Mouse (Mus musculus) ES-E14 (cell line): Measurements from ENCODE around the gene Tmem120b. TPM values are rescaled to one million over a fixed set of nuclear protein-coding genes. Genes with fewer than 3 reads are reported as not detected.

Experiments used
- DNase-seq: peaks from one replicate; pipeline ENCODE4 v3.0.0-alpha.2; 2013; ENCODE audit warnings: low read depth, low spot score
- H3K27ac ChIP-seq: 2 replicates; pipeline ENCODE4 v1.5.1; 2012; ENCODE audit warnings: low read depth, mild to moderate bottlenecking, low read length, moderate library complexity, mixed read lengths; ENCODE audit not compliant: poor library complexity, insufficient read depth, severe bottlenecking
- H3K36me3 ChIP-seq: 2 replicates; pipeline ENCODE4 v1.6.1; 2012; ENCODE audit warnings: mild to moderate bottlenecking, low read length, moderate library complexity, mixed read lengths; ENCODE audit not compliant: control insufficient read depth, poor library complexity, insufficient read depth, severe bottlenecking
- H3K4me1 ChIP-seq, 2 experiments: fragments of 150-350 bp in 1 of 2; sonication (generic) in 1 of 2; 2 replicates each; pipeline ENCODE4 v1.6.1; 2012; ENCODE audit warnings: low read length in 2 of 2, mild to moderate bottlenecking in 1 of 2, mixed read lengths in 1 of 2; ENCODE audit not compliant: control insufficient read depth in 2 of 2, insufficient read depth in 2 of 2, poor library complexity in 1 of 2
- H3K4me3 ChIP-seq, 2 experiments: fragments of 150-350 bp in 1 of 2; sonication (generic) in 1 of 2; 2 replicates each; pipeline ENCODE4 v1.5.1; 2012; ENCODE audit warnings: low read length in 2 of 2, low read depth in 1 of 2, mild to moderate bottlenecking in 1 of 2, mixed read lengths in 1 of 2; ENCODE audit not compliant: insufficient read depth in 1 of 2, poor library complexity in 1 of 2, severe bottlenecking in 1 of 2
- H3K9ac ChIP-seq: 2 replicates; pipeline ENCODE4 v1.6.1; 2012; ENCODE audit warnings: low read depth, mild to moderate bottlenecking, low read length, mixed read lengths; ENCODE audit not compliant: poor library complexity, insufficient read depth, severe bottlenecking
- H3K9me3 ChIP-seq: fragments of 150-350 bp; sonication (generic); 2 replicates; pipeline ENCODE4 v1.6.1; 2012; ENCODE audit warnings: low read depth, mild to moderate bottlenecking, low read length; ENCODE audit not compliant: control insufficient read depth, insufficient read depth
- CHD2 ChIP-seq: IDR thresholded peaks from 2 replicates; pipeline ENCODE4 v1.6.1; 2014; ENCODE audit warnings: mild to moderate bottlenecking, low read depth, low read length, inconsistent platforms
- HCFC1 ChIP-seq: IDR thresholded peaks from 2 replicates; pipeline ENCODE4 v1.6.1; 2012; ENCODE audit warnings: low read length, inconsistent platforms, borderline replicate concordance; ENCODE audit not compliant: insufficient read depth
- MAFK ChIP-seq: IDR thresholded peaks from 2 replicates; pipeline ENCODE4 v1.6.1; 2014; ENCODE audit warnings: mild to moderate bottlenecking, low read depth, low read length, inconsistent platforms; ENCODE audit not compliant: insufficient read depth
- ZC3H11A ChIP-seq: IDR thresholded peaks from 2 replicates; pipeline ENCODE4 v1.6.1; 2012; ENCODE audit warnings: low read depth, mild to moderate bottlenecking, inconsistent platforms, low read length, borderline replicate concordance
- ZNF384 ChIP-seq: IDR thresholded peaks from 2 replicates; pipeline ENCODE4 v1.6.1; 2012; ENCODE audit warnings: low read depth, low read length, inconsistent platforms
- in situ Hi-C, 2 experiments: fragments of 600-800 bp; cut with MboI; formaldehyde crosslinking; loops; one replicate each; pipeline ENCODE4 v1.15.1; 2025; ENCODE audit warnings: low sequenced_read_pairs in 2 of 2, inconsistent platforms in 1 of 2; ENCODE audit not compliant: unreplicated experiment in 2 of 2
- total RNA-seq: library from RNA; depleted of rRNA; stranded (reverse); fragments of 300-350 nt; gene quantifications from 2 replicates; pipeline ENCODE4 v1.2.3, GENCODE M21; 2012

Tmem120b gene
- total RNA-seq, 1 experiment = 21.9 TPM

- DNase-seq = no peak
- no peak overlapping the region for H3K4me3 ChIP-seq
- 0 out of 2 replicates have a peak, but pooled peaks cover under 1% of the 10 kb centered on the region for H3K36me3 ChIP-seq
- H3K9ac ChIP-seq = no peak overlapping the region
- H3K4me1 ChIP-seq = peaks cover 0 to 13% of the 10 kb centered on the region in 2 experiments; a peak in 2 of 4 replicates
- in situ Hi-C loops = no loop called here
- TF ChIP-seq MAFK = no peak
- no peak for TF ChIP-seq CHD2
- no peak for TF ChIP-seq ZNF384
- no peak for TF ChIP-seq HCFC1
- no peak for TF ChIP-seq ZC3H11A
- H3K27ac ChIP-seq = no peak overlapping the region
- no peaks in the 10 kb centered on the region for H3K9me3 ChIP-seq
These were observed 60.4 kb downstream of the Tmem120b start for GRCm38 (mm10) chr5:123128426-123129169.

- in situ Hi-C loops = no loop called here
These were observed 61.0 kb downstream of the Tmem120b start for GRCm38 (mm10) chr5:123129170-123129757.

DNA sequence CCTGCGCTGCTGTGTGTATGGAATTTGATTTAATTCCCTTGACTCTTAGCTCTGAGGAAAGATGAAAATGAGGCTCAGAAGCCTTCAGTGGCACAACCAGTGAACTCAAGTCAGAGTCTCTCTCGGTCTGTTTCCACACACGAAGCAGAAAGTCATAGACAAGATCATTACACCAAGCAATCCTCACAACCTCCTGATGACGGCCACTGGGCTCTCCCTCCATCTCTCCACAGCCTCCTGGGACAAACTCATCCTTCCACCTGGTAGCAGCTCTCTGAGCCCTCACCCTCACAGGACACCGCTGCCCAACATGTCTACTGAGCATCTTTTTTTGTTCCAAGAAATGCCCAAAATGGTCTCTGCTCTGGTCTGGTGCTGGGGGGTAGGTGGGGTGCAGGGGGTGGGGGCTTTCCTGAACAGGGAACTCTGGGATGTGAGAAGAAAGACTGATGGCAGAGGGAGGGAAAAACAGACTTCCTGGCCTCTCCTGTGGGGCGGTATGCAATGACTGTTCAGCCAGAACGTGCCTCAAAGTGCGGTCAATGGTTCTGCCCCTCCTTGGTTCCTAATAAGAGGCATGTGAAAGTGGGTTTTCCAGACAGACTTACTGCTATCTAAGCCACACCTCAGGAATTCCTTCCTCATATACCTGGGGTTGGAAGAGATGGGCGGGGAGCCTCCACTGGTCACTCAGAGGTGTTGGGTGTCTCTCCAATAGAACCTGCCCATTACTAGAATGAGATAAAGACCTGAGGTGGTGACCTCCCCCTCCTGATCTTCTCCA lies 62.0 kb downstream of the Tmem120b start:
- Histone ChIP-seq H3K9me3 (no peaks in the 10 kb centered on the region), H3K36me3 (peaks cover 6% of the 10 kb centered on the region), H3K4me1 (peaks cover 0 to 17% of the 10 kb centered on the region in 2 experiments; a peak in 2 of 4 replicates), H3K4me3 (no peak overlapping the region), H3K9ac (no peak overlapping the region), H3K27ac (no peak overlapping the region)
- TF ChIP-seq ZC3H11A (no peak), MAFK (no peak), HCFC1 (no peak), CHD2 (no peak), ZNF384 (no peak)
- DNase-seq = no peak
- in situ Hi-C loops = loop anchor here in 1 of 2 experiments (5.0 kb wide), 1 partner anchor 37 kb away; the partner anchor contains the start of gene Psmd9

More at GRCm38 (mm10) chr5:123129170-123129757, 61.0 kb downstream of the Tmem120b start:
- Histone ChIP-seq H3K9ac (no peak overlapping the region), H3K4me1 (peaks cover 0 to 15% of the 10 kb centered on the region in 2 experiments; a peak in 2 of 4 replicates), H3K27ac (no peak overlapping the region), H3K36me3 (peaks cover 6% of the 10 kb centered on the region; the same call in 1 of the 2 replicates), H3K9me3 (no peaks in the 10 kb centered on the region), H3K4me3 (no peak overlapping the region)
- no peak for TF ChIP-seq ZNF384
- TF ChIP-seq HCFC1 = no peak
- no peak for TF ChIP-seq CHD2
- no peak for TF ChIP-seq ZC3H11A
- TF ChIP-seq MAFK = no peak
- DNase-seq = no peak

DNA sequence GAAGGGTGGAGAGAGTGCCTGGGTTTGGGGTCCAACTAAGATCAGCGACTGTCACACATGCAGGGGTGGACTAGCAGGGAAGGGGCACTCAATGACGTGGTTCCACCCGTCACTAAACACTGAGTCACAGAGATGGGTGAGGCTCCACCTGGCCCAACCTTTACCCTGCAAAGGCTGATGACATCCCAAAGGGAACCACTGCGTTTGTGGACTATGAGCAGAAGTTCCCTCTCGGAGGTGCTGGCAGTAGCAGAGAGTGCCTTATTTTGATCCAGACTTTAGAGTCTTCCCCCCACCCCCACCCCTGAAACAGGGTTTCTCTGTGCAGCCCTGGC lies 62.6 kb downstream of the Tmem120b start:
- H3K27ac ChIP-seq = no peak overlapping the region
- in situ Hi-C loops = loop anchor here in 1 of 2 experiments (5.0 kb wide), 1 partner anchor 37 kb away; the partner anchor contains the start of gene Psmd9
- no peak overlapping the region for H3K4me3 ChIP-seq
- H3K9me3 ChIP-seq = no peaks in the 10 kb centered on the region
- H3K9ac ChIP-seq = no peak overlapping the region
- no peak for TF ChIP-seq ZC3H11A
- no peak for TF ChIP-seq HCFC1
- TF ChIP-seq CHD2 = no peak
- TF ChIP-seq MAFK = no peak
- TF ChIP-seq ZNF384 = no peak
- peaks cover 0 to 12% of the 10 kb centered on the region in 2 experiments; a peak in 2 of 4 replicates for H3K4me1 ChIP-seq
- no peak for DNase-seq
- H3K36me3 ChIP-seq = peaks cover 6% of the 10 kb centered on the region
